Mouse (Mus musculus) hindbrain, embryonic 10.5 days (tissue): ENCODE measurements around the gene Zfp710. TPM values are rescaled to one million over a fixed set of nuclear protein-coding genes. Genes with fewer than 3 reads are reported as not detected.

Experiments
- DNase-seq: peaks from one replicate; pipeline ENCODE4 v3.0.0-alpha.2; 2017; ENCODE audit warnings: low spot score
- H3K27ac ChIP-seq: fragments of 300-500 bp; sonication (generic); 2 replicates; pipeline ENCODE4 v1.5.1; 2016; ENCODE audit warnings: mild to moderate bottlenecking, moderate library complexity
- H3K27me3 ChIP-seq: fragments of 300-500 bp; sonication (generic); 2 replicates; pipeline ENCODE4 v1.6.1; 2016; ENCODE audit warnings: mild to moderate bottlenecking; ENCODE audit not compliant: poor library complexity, insufficient read depth, severe bottlenecking
- H3K36me3 ChIP-seq: fragments of 300-500 bp; sonication (generic); 2 replicates; pipeline ENCODE4 v1.6.1; 2016; ENCODE audit warnings: mild to moderate bottlenecking, moderate library complexity
- H3K4me1 ChIP-seq: fragments of 300-500 bp; sonication (generic); replicated peaks from 2 replicates; pipeline ENCODE4 v1.6.1; 2016; ENCODE audit warnings: mild to moderate bottlenecking
- H3K4me3 ChIP-seq: fragments of 300-500 bp; sonication (generic); 2 replicates; pipeline ENCODE4 v1.5.1; 2016; ENCODE audit warnings: mild to moderate bottlenecking, moderate library complexity
- H3K9me3 ChIP-seq: fragments of 300-500 bp; sonication (generic); 2 replicates; pipeline ENCODE4 v1.6.1; 2016; ENCODE audit warnings: mild to moderate bottlenecking, moderate library complexity
- WGBS: fragments of 180-500 bp; shearing (Covaris S2); methylation state at CpG from one replicate; pipeline ENCODE4 v1.1.7; 2016; 5-methylcytosine and 5-hydroxymethylcytosine counted together
- polyA plus RNA-seq: library from polyadenylated mRNA; unstranded; fragments of >200 nt; fragmentation: Nextera tagmentation; extraction: Ambion mirVana; gene quantifications from 2 replicates; pipeline ENCODE4 v1.2.1, GENCODE M21; 2016

Gene Zfp710
- polyA plus RNA-seq, 1 experiment from 2014 or later: 37.5 TPM

DNA sequence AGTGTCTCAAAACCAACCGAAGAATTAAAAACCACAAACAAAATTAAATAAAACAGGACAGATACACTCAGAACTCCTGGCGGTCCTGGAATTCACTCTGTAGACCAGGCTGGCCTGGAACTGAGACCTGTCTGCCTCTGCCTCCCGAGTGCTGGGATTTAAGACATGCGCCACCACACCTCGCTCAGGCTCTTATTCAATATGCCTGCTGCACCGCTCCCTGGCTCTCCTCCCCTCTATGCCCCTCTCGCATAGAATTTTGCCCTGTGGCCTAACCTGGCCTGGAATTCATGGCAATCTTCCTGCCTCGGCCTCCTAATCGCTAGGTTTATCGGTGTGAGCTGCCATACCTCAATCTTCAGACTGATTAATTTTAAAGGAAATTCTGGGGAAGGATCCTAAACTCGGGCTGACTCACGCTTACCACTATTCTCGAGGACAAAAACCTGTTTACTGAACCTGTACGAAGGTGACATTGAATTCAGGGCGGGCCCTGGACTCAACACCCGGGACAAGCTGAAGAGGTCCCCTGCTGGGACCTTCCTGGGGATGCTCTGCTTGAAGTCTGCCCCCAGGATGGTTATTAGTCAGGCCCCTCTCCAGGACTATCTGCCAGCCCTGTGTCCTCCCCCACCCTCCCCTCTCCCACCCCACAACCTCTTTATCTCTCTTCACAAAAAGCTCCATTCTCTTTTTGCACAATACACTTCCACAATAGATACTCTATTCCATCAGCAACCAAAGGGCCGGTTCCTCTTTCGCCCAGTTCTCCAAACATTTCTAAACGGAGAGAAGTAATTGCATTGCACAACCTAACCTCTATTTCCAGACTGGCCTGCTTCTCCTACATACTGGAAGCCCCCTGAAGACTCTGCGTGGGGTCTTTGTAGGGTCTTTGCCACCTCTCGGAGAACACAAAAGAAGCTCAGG lies 9.5 kb upstream of the Zfp710 start:
- H3K36me3 ChIP-seq: no peaks in the 10 kb centered on the region
- H3K9me3 ChIP-seq: no peaks in the 10 kb centered on the region
- H3K27me3 ChIP-seq: no peaks in the 10 kb centered on the region
- 69% methylated on average over 21 of the region's 21 CpGs for WGBS
- DNase-seq: no peak
- peaks cover 5% of the 10 kb centered on the region; the same call in 1 of the 2 replicates for H3K4me1 ChIP-seq
- H3K27ac ChIP-seq: no peak overlapping the region
- no peak overlapping the region for H3K4me3 ChIP-seq

DNA sequence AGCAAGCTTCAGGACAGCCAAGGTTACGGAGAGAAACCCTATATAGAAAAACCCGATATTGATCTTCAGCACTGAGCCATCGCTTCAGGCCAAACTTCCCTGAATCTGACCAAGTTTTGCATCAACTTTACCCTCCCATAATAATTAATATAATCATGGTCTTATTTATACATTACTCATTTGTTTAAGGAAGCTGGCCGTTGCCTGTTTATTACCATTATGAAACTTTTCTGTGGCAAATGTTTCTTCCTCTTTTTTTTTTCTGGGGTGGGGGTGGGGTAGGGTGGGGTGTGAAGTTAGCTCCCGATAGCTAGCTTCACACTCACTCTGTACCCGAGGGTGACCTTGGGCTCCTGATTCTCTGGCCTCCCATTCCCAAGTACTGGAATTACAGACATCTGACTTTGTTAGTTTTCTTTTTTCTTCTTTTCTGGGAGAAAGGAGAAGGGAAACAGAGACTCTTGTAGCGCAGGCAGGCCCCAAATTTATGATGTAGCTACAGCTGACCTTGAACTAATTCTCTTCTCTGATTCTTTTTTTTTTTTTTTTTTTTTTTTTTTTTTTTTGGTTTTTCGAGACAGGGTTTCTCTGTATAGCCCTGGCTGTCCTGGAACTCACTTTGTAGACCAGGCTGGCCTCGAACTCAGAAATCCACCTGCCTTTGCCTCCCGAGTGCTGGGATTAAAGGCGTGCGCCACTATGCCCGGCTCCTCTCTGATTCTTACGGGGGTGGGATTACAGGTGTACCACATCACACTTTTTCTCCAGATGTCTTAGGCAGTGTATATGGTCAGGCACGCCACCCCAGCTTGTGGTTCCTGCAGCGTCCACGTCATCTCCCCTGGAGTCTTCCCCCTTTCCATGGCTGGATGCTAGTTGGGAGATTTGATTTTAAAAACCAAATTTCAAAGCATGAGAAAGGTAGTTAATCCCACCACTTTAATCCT lies 5.8 kb upstream of the Zfp710 start:
- DNase-seq: no peak
- no peaks in the 10 kb centered on the region for H3K9me3 ChIP-seq
- WGBS: 88% methylated on average over 16 of the region's 17 CpGs
- no peak overlapping the region for H3K4me3 ChIP-seq
- peaks cover 9% of the 10 kb centered on the region for H3K4me1 ChIP-seq
- H3K27ac ChIP-seq: no peak overlapping the region
- no peaks in the 10 kb centered on the region for H3K36me3 ChIP-seq
- H3K27me3 ChIP-seq: no peaks in the 10 kb centered on the region

DNA sequence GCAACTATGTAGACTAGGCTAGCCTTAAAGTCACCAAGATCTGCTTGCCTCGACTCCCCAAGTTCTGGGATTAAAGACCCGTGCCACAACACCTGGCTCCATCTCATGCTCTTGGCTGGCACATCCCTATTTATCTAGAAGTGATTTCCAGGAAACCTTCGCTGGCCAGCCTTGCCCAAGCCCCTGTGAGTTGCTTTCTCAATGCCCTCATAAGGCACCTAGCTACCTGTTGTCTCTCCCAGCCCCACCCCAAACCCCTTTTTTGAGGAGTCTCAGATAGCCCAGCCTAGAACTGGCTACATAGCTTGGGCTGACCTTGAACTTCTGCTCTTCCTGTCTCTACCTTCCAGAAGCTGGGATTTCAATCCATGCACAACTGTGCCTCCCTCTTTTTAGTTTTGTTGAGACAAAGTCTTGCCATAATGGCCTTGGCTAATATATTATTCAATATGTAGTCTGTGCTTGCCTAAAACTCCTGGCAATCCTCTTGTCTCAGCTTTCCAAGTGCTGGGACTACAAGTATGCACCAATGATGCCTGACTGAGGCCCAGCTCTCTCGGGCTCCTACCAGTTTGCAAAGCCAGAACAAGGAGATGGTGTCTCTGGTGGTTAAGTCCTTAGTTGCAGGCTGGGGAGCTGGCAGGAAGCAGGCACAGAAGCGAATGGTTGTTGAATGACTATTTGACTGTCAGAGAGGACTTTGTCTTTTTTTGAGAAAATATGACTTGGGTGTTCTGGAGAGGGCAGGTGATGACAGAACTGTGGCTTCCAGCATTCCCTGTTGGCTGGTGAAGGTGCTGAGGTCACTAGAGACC lies 786 bp upstream of the Zfp710 start:
- Histone ChIP-seq H3K4me1 (peaks cover 35% of the 10 kb centered on the region), H3K4me3 (peak overlapping the region; percentile 93), H3K27me3 (no peaks in the 10 kb centered on the region), H3K36me3 (no peaks in the 10 kb centered on the region), H3K9me3 (no peaks in the 10 kb centered on the region), H3K27ac (peak overlapping the region; percentile 99)
- WGBS: 67% methylated on average over 5 of the region's 5 CpGs
- DNase-seq: peak; percentile 41

- no peak for DNase-seq
- Histone ChIP-seq H3K4me1 (peaks cover 48% of the 10 kb centered on the region), H3K36me3 (peaks cover 5% of the 10 kb centered on the region), H3K27me3 (no peaks in the 10 kb centered on the region), H3K4me3 (peak overlapping the region; percentile 93), H3K9me3 (no peaks in the 10 kb centered on the region), H3K27ac (peak overlapping the region; percentile 99)
- WGBS: under 1% methylated on average over 28 of the region's 28 CpGs
Observed at GRCm38 (mm10) chr7:80025391-80026117, 940 bp downstream of the Zfp710 start.

DNA sequence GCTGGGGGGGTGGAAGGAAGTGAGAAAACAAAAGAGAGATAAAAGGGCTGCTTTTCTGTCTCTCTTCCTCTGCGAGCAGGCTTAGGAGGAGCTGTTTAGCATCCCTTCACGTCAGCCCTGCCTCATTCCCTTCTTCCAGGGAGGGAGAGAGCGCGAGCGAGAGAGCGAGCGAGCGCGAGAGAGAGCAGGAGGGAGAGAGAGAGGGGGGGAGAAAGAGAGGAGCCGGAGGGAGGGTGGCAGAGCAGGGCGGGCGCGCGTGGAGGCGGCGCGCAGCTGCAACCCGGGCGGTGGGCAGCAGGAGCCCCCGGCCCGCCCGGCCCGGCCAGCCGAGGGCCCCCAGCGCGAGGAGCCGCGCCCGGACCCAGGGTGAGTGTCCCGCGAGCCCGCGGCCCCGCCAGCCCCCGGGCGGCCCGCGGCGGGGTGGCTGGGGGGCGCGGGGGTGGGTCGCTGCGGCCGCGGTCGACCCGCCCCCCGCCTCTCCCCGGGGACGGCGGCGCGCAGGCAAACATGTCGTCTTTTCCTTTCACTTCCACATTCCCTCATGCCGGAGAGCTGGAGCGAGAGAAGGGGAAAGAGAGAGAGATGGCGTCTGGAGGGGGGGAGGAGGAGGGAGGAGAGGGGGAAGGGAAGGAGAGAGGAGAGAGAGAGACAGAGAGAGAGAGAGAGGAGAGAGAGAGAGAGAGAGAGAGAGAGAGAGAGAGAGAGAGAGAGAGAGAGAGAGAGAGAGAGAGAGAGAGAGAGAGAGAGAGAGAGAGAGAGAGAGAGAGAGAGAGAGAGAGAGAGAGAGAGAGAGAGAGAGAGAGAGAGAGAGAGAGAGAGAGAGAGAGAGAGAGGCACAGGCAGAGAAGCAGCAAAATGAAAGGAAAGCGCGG lies 1.7 kb downstream of the Zfp710 start:
- peaks cover 12% of the 10 kb centered on the region for H3K36me3 ChIP-seq
- H3K27ac ChIP-seq: peak overlapping the region; percentile 99
- peak; percentile 67 for DNase-seq
- WGBS: under 1% methylated on average over 48 of the region's 59 CpGs
- H3K27me3 ChIP-seq: no peaks in the 10 kb centered on the region
- H3K4me3 ChIP-seq: peak overlapping the region; percentile 93
- H3K9me3 ChIP-seq: no peaks in the 10 kb centered on the region
- peaks cover 56% of the 10 kb centered on the region for H3K4me1 ChIP-seq

- peak; percentile 63 for DNase-seq
- WGBS: under 1% methylated on average over 70 of the region's 71 CpGs
- peaks cover 15% of the 10 kb centered on the region for H3K36me3 ChIP-seq
- no peaks in the 10 kb centered on the region for H3K27me3 ChIP-seq
- H3K9me3 ChIP-seq: no peaks in the 10 kb centered on the region
- H3K27ac ChIP-seq: peak overlapping the region; percentile 99
- H3K4me1 ChIP-seq: peaks cover 63% of the 10 kb centered on the region
- H3K4me3 ChIP-seq: peak overlapping the region; percentile 93
Observed at GRCm38 (mm10) chr7:80026990-80027635, 2.5 kb downstream of the Zfp710 start.

DNA sequence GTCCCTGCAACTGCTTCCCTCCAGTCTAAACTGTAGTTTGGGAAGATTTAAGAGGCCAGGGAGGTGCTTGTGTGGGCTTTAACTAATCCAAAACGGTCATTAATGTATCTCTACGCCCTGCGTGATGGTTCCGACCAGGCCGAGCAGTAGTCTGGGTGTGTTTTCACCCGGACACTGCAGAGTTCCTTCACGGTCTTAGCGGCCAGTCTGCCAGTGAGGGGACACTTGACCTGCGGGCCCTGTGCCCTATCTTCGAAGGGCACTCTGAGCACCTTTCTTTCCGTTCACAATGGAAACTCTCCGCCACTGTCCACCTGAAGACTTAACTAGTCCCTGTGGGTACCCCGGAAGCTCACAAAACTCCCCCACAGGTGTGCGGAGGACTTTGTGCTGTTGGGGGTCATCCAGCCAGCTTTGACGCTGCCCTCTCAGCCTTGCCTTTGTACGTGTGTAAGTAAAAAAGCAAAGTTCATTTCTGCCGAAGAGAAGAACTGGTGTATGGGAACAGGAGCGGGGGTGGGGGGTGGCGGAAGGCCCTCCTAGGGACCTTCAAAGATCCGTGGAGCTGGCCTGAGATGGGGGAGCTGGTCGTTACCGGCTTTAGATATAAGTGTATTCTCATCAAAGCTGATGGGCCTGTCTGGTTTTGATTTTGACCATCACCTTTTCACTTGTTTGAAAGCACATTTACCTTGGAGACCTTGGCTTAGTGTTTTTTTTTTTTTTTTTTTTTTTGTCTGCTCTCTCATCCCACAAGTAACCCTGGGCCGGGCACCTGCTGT lies 3.2 kb downstream of the Zfp710 start:
- Histone ChIP-seq H3K4me1 (peaks cover 70% of the 10 kb centered on the region), H3K4me3 (peak overlapping the region; percentile 93), H3K27me3 (no peaks in the 10 kb centered on the region), H3K27ac (peak overlapping the region; percentile 99), H3K36me3 (peaks cover 15% of the 10 kb centered on the region), H3K9me3 (no peaks in the 10 kb centered on the region)
- 5% methylated on average over 23 of the region's 23 CpGs for WGBS
- peak; percentile 43 for DNase-seq

- H3K4me3 ChIP-seq: peak overlapping the region; percentile 93
- no peaks in the 10 kb centered on the region for H3K27me3 ChIP-seq
- H3K9me3 ChIP-seq: no peaks in the 10 kb centered on the region
- no peak for DNase-seq
- WGBS: 15% methylated on average over 3 of the region's 3 CpGs
- peaks cover 15% of the 10 kb centered on the region for H3K36me3 ChIP-seq
- peak overlapping the region; percentile 99 for H3K27ac ChIP-seq
- peaks cover 76% of the 10 kb centered on the region for H3K4me1 ChIP-seq
Observed at GRCm38 (mm10) chr7:80028418-80028720, 3.8 kb downstream of the Zfp710 start.

- H3K4me1 ChIP-seq: peaks cover 77% of the 10 kb centered on the region
Observed at GRCm38 (mm10) chr7:80030009-80030408, 5.4 kb downstream of the Zfp710 start.

GRCm38 (mm10) chr7:80030486-80030885 lies 5.9 kb downstream of the Zfp710 start:
- Histone ChIP-seq H3K36me3 (peaks cover 15% of the 10 kb centered on the region), H3K27ac (no peak overlapping the region), H3K27me3 (no peaks in the 10 kb centered on the region), H3K4me3 (no peak overlapping the region), H3K9me3 (no peaks in the 10 kb centered on the region), H3K4me1 (peaks cover 77% of the 10 kb centered on the region)
- DNase-seq: no peak
- WGBS: 93% methylated on average over 8 of the region's 8 CpGs

More at GRCm38 (mm10) chr7:80030009-80030408, 5.4 kb downstream of the Zfp710 start:
- Histone ChIP-seq H3K27ac (no peak overlapping the region), H3K9me3 (no peaks in the 10 kb centered on the region), H3K4me3 (no peak overlapping the region), H3K36me3 (peaks cover 15% of the 10 kb centered on the region), H3K27me3 (no peaks in the 10 kb centered on the region)
- no peak for DNase-seq
